Mouse (Mus musculus) cerebellum, adult 2 months (tissue): ENCODE measurements around the gene Cdh26.

Experiments
- CTCF ChIP-seq: fragments of 200-500 bp; IDR thresholded peaks from 2 replicates; pipeline ENCODE4 v1.5.1; 2011; ENCODE audit warnings: low read depth, mild to moderate bottlenecking, control low read depth, low read length, moderate library complexity, borderline replicate concordance; ENCODE audit not compliant: insufficient read depth
- POLR2A ChIP-seq: fragments of 200-500 bp; IDR thresholded peaks from 2 replicates; pipeline ENCODE4 v1.6.1; 2011; ENCODE audit warnings: low read length, control low read depth, borderline replicate concordance; ENCODE audit not compliant: insufficient read depth

DNA sequence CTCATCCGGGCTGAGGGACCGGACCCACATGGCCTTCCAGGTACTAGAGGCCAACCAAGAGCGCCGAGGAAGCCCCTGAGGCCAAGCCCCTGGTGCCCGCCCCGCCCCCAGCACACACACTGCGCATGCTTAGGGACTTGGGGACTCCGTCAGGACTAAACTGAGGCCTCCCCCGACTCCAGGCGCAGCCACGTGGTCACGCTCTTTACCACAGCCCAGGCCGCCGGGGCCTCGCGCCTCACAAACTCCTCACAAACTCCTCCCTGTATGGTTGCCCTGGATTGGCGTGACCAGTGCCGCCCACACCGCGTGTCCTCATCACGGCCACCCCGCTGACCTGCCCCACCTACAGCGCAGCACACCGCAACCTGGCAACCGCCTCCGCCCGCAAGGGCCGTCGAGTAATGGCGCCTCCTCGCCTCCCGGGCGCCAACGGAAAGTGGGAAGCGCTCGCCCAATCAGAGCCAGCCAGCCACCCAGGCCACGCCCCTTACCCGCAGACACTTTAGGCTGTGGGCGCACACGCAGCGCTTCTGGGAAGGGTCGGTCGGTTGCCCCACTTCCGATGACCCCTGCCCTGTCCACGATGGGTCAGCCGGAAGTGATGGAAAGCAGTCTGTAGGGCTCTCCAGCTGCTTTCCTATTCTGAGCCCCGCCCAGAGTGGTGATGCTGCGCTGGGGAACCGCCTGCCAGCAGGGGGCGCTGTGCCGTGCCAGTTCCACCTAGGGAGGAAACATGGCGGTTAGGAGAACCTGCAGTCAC, 23.1 kb upstream of the Cdh26 start, which contains the start of gene Sycp2:
- TF ChIP-seq CTCF (0 out of 2 replicates have a peak, but pooled peaks have one; percentile 1), POLR2A (no peak)
